In genomic region chr10:112926271-112926670, GRCm38 (mm10) we compare ENCODE assay signal across 12 mouse cellular contexts. TPM values are rescaled to one million over a fixed set of nuclear protein-coding genes. Genes with fewer than 3 reads are reported as not detected.
DNase-seq lines count a peak whose midpoint lies in the region; ATAC-seq lines count a peak whose summit lies in the region.
"Had no signal": no experiment of that assay in that cellular context is flagged by ENCODE, and none has a peak within 500 bp of the region (broad histone marks: within the 10 kb centered on the region; RNA-seq: fewer than 3 reads in every experiment).

No protein-coding gene starts in this region.

- H3K27me3 ChIP-seq in heart, embryonic 12.5 days (replicated peaks): no peaks in the 10 kb centered on the region
- no peaks in the 10 kb centered on the region for H3K27me3 ChIP-seq in heart, embryonic 10.5 days (ENCODE audit: insufficient read depth, poor library complexity, severe bottlenecking)
- no peaks in the 10 kb centered on the region for H3K27me3 ChIP-seq in neural tube, embryonic 11.5 days (ENCODE audit: control insufficient read depth, insufficient read depth, low read length)
- H3K27me3 ChIP-seq in liver, embryonic 15.5 days: no peaks in the 10 kb centered on the region

- peaks cover 24% of the 10 kb centered on the region for H3K36me3 ChIP-seq in heart, embryonic 12.5 days
- peaks cover 29% of the 10 kb centered on the region for H3K36me3 ChIP-seq in heart, embryonic 10.5 days
- H3K36me3 ChIP-seq in neural tube, embryonic 11.5 days (ENCODE audit: control insufficient read depth, insufficient read depth, low read length): peaks cover 11% of the 10 kb centered on the region; the same call in 1 of the 2 replicates
- H3K36me3 ChIP-seq in liver, embryonic 15.5 days (replicated peaks): peaks cover 20% of the 10 kb centered on the region

- no peaks in the 10 kb centered on the region for H3K9me3 ChIP-seq in heart, embryonic 12.5 days (replicated peaks)
- no peaks in the 10 kb centered on the region for H3K9me3 ChIP-seq in heart, embryonic 10.5 days
- H3K9me3 ChIP-seq in neural tube, embryonic 11.5 days (ENCODE audit: control insufficient read depth, low read length): no peaks in the 10 kb centered on the region
- no peaks in the 10 kb centered on the region for H3K9me3 ChIP-seq in liver, embryonic 15.5 days (replicated peaks)

- peaks cover 25% of the 10 kb centered on the region for H3K4me1 ChIP-seq in heart, embryonic 12.5 days (replicated peaks)
- peaks cover 17% of the 10 kb centered on the region for H3K4me1 ChIP-seq in heart, embryonic 10.5 days
- peaks cover 12% of the 10 kb centered on the region for H3K4me1 ChIP-seq in neural tube, embryonic 11.5 days (ENCODE audit: control insufficient read depth, insufficient read depth, low read length)
- H3K4me1 ChIP-seq in liver, embryonic 15.5 days (replicated peaks): peaks cover 33% of the 10 kb centered on the region

- 94% methylated on average over 2 of the region's 2 CpGs for WGBS in heart, embryonic 12.5 days
- 94% methylated on average over 2 of the region's 2 CpGs for WGBS in heart, embryonic 10.5 days
- 93% methylated on average over 2 of the region's 2 CpGs for WGBS in neural tube, embryonic 11.5 days
- WGBS in liver, embryonic 15.5 days (ENCODE audit: insufficient replicate concordance): 67% methylated on average over 2 of the region's 2 CpGs

- H3K9ac ChIP-seq in heart, embryonic 12.5 days: no peak overlapping the region
- H3K9ac ChIP-seq in neural tube, embryonic 11.5 days (ENCODE audit: low read length): no peak overlapping the region
- H3K9ac ChIP-seq in liver, embryonic 15.5 days: no peak overlapping the region

- intact Hi-C loops in left cerebral cortex, postnatal 10 days (cut with DNase I): no loop called here

- DNase-seq in heart, embryonic 10.5 days (ENCODE audit: low spot score): no peak
- DNase-seq in neural tube, embryonic 11.5 days (ENCODE audit: low spot score): no peak
- no peak for DNase-seq in neural tube, embryonic 10.5 days (ENCODE audit: extremely low spot score, low spot score)
- no peak for DNase-seq in spleen, postnatal 36 days (ENCODE audit: low spot score in 2 of 2)
- no peak for DNase-seq in left cerebral cortex, postnatal 10 days (ENCODE audit: extremely low spot score in 1 of 2, low spot score in 2 of 2)
- DNase-seq: cerebellum, adult 11 months; kidney, postnatal 36 days; right cerebral cortex, postnatal 4 days had no signal

- no peak overlapping the region for H3K27ac ChIP-seq in heart, embryonic 12.5 days (ENCODE audit: poor library complexity, severe bottlenecking)
- H3K27ac ChIP-seq in heart, embryonic 10.5 days: no peak overlapping the region
- H3K27ac ChIP-seq in neural tube, embryonic 11.5 days (ENCODE audit: low read depth, low read length): no peak overlapping the region
- no peak overlapping the region for H3K27ac ChIP-seq in liver, embryonic 15.5 days (replicated peaks)
- H3K27ac ChIP-seq: macrophage had no signal

- peak overlapping the region; percentile 36 for H3K4me2 ChIP-seq in heart, embryonic 12.5 days
- peak overlapping the region; percentile 25; the same call in 1 of the 2 replicates for H3K4me2 ChIP-seq in neural tube, embryonic 11.5 days (ENCODE audit: low read depth)
- H3K4me2 ChIP-seq in liver, embryonic 15.5 days: peak overlapping the region; percentile 1; the same call in 1 of the 2 replicates

- no peak for ATAC-seq in heart, embryonic 12.5 days (ENCODE audit: insufficient number of reproducible peaks, low FRiP score)
- no peak for ATAC-seq in neural tube, embryonic 11.5 days (ENCODE audit: insufficient read depth, low FRiP score, low TSS enrichment)
- ATAC-seq in liver, embryonic 15.5 days (ENCODE audit: insufficient read depth): no peak
- no peak for ATAC-seq in monocyte, adult 5-6 weeks (replicated peaks; ENCODE audit: insufficient number of reproducible peaks, low FRiP score, low TSS enrichment, poor library complexity, severe bottlenecking)

- H3K4me3 ChIP-seq in heart, embryonic 12.5 days: no peak overlapping the region
- H3K4me3 ChIP-seq in heart, embryonic 10.5 days: no peak overlapping the region
- H3K4me3 ChIP-seq in neural tube, embryonic 11.5 days (ENCODE audit: low read depth, low read length): no peak overlapping the region
- no peak overlapping the region for H3K4me3 ChIP-seq in liver, embryonic 15.5 days (replicated peaks)

RNA-seq across cellular contexts. Expression of gene Atxn7l3b, which starts 2.5 kb away (rescaled TPM):
- 139 and 144 TPM in 2 replicates for polyA plus RNA-seq in heart, embryonic 12.5 days (2016; fragmentation: Nextera tagmentation; extraction: Ambion mirVana)
- polyA plus RNA-seq in heart, embryonic 10.5 days (2016; fragmentation: Nextera tagmentation; extraction: Ambion mirVana): 107 and 135 TPM in 2 replicates
- polyA plus RNA-seq in neural tube, embryonic 11.5 days (2014; fragmentation: Nextera tagmentation; extraction: Ambion mirVana): 272 and 275 TPM in 2 replicates
- 43.3 and 51.7 TPM in 2 replicates for polyA plus RNA-seq in liver, embryonic 15.5 days (2015; fragmentation: Nextera tagmentation; extraction: Ambion mirVana)
- 100 to 1,000 TPM; 297 to 302 TPM for total RNA-seq in left cerebral cortex, postnatal 10 days (2021)
- total RNA-seq in monocyte, adult 5-6 weeks (2017): 45.7 to 47.9 TPM (median 47.3 TPM) in 3 replicates
